Mouse (Mus musculus) layer of hippocampus, adult 9-11 months (tissue): Measurements from ENCODE around the gene Atp2b4.
"Not testable (repeated sequence)": the region's sequence is repeated elsewhere in the genome, so short reads cannot be mapped to it uniquely, and the experiment has no call there.

Experiments used
- DNase-seq: peaks from one replicate; pipeline ENCODE4 v3.0.0; 2022

The Atp2b4 gene

DNA sequence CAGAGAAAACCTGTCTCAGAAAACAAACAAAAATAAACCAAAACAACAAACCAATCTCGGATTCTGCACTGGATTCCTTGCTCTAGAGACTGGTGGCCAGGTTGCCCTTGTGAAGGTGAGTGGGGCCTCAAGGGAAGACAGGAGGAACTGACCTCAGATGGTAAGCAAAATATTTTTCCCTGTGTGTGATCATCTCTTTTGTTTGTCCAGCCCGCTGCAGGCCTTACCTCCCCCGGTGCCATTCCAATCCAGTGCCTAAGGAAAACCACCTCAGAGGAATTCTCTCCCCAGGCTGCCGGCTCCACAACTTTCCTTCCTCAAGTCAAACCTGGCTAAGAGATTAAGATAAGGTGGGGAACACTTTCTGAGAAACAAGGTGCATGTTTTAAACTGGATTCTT, 108.6 kb downstream of the Atp2b4 start:
- no peak for DNase-seq

DNA sequence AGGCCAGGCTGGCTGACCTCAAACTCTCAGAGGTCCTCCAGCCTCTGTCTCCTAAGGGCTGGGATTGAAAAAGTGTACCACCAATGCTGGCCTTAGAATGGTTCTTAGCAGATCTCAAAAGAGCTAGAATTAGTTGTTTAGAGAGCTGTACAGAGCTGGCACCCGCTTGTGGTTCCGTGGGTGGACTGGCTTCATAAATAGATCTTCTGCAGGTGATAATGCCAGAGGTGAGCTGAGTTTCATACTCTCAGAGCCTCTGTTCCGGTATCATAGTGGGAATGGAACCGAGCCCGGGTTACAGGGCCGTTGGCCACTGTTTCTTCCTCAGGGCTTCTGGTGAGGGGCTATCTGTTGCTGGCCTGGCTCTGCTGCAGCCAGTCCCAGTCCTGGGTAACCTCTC, 109.8 kb downstream of the Atp2b4 start:
- DNase-seq, result no peak

- DNase-seq, result no peak
Measured at GRCm38 (mm10) chr1:133689897-133690296, 110.9 kb downstream of the Atp2b4 start, which contains the start of gene Lax1. Gene Lax1 (minus strand): TSS chr1:133690108.

DNA sequence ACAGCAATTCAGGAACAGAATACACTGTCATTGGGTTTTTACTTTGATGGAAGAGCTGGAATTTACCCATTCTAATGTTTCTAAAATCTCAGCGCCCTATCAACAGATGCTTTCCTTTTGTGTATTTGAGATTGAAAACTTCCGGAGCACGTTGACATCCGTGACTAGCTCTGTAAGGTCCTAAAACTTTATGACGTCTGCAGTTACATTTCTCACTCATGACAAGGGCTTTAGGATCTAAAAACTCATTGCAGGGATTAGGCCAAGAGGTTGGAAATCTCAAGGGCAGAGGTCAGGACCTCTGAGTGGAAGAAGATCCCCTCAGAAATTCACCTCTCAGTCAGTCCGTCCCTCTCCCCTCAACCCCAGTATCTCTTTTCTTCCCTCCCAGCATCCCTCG, 112.5 kb downstream of the Atp2b4 start:
- DNase-seq, result no peak

- peak; percentile 49 for DNase-seq
Measured at GRCm38 (mm10) chr1:133685749-133686519, 114.9 kb downstream of the Atp2b4 start.

GRCm38 (mm10) chr1:133671801-133672200, 129.0 kb downstream of the Atp2b4 start:
- no peak for DNase-seq

DNA sequence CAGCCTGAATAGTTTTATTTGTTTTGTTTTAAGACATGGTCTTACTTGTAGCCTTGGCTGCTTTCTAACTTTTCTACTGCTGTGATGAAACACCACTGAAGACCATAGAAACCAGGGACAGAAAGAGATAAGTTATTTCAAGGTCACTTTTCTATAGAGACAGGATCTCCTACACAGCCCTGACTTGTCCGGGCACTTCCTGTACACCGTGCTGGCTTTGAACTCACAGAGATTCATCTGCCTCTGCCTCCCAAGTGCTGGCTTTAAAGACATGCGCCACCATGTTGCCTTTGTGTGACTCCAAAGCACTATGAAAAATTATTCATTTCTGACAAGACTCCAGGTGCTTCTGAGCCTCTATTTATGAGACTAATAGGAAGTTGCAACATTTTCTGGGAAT, 129.6 kb downstream of the Atp2b4 start:
- DNase-seq, result no peak

- DNase-seq, result no peak
Measured at GRCm38 (mm10) chr1:133670776-133671175, 130.1 kb downstream of the Atp2b4 start.

GRCm38 (mm10) chr1:133670190-133670589, 130.7 kb downstream of the Atp2b4 start:
- DNase-seq, result no peak

DNA sequence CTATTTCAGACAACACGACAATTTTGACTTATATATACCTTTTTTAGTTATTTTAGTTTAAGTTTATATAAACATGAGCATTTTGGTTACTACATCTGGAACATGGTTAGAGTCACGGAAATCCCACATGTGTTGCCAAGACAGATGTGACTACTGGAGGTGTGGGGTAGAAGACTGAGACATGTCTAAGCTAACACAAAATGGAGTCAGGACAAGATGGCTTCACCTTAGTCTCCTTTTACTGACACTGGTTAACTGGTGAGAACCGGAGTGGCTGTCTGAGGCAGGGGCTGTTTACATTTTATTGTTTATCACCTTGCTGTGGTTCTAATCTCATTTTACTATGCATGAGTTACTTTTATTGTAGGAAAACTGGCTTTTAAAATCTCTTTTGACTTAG, 132.2 kb downstream of the Atp2b4 start:
- no peak for DNase-seq

- DNase-seq, result no peak
Measured at GRCm38 (mm10) chr1:133667721-133668120, 133.1 kb downstream of the Atp2b4 start.

DNA sequence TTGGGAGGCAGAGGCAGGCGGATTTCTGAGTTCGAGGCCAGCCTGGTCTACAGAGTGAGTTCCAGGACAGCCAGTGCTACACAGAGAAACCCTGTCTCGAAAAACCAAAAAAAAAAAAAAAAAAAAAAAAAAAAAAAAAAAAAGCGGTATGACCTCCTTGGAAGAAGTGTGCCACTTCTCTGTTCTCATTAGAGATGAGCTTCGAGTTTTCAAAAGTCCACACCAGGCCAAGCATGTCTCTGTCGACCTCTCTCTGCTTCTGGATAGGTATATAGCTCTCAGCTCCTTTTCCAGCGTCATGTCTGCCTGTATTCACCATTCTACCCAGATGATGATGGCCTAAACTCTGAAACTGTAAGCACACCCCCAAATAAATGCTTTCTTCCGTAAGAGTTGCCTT, 135.1 kb downstream of the Atp2b4 start:
- DNase-seq, result not testable (repeated sequence)

DNA sequence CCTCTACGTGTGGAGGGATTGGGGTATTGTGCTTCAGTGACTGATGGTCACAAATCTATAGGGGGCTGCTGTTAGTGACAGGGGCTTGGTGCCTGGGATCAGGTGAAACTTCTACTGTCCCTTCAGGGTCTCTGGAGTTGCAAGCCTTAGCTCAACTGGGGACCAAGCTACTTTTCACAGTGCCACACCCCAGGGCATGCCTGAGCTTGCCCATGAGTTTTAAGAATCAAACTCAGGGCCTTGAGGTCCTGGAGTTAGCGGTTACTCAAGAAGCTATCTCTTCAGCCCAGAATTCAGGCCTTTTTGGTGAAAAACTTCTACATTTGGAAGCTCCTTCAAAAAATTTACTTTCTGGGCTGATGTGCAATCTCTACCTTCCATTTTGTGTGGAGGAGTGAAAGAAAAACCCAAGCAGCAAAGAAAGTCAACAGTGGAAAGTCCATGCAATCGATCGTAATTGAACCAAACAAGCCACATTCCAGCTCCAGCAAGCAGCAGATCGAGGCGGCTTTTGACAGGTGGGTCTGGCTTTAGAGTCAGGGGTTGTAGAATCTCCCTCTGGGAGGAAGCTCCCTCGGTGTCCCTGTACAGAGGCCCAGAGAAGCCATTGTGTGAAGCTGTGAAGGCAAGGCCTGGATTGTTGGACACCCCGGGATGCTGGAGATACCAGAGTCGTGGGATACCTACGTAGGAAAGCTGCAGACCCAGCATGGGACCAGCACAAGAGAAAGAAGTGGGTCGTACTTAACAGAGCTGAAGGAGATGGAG, 136.5 kb downstream of the Atp2b4 start:
- no peak for DNase-seq

DNA sequence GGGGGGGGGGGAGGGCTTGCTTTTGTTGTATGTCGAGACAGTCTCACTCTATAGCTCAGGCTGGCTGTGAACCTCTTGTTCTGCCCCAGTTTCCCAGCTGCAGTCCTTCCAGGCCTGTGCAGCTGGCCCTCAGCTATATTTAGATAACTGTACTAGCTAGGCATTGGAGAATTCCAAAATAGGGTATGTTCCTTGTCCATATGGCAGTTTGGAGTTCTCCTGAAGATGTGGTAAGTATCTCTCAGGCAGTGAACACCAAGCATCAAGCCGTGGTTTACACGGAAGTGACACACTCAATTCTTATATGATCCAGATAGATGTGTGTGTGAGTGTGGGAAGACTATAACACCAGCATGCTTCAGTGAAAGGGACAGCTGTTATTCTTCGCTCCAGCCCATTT, 137.4 kb downstream of the Atp2b4 start:
- peak; percentile 47 for DNase-seq

- no peak for DNase-seq
Measured at GRCm38 (mm10) chr1:133662941-133663340, 137.9 kb downstream of the Atp2b4 start.

DNA sequence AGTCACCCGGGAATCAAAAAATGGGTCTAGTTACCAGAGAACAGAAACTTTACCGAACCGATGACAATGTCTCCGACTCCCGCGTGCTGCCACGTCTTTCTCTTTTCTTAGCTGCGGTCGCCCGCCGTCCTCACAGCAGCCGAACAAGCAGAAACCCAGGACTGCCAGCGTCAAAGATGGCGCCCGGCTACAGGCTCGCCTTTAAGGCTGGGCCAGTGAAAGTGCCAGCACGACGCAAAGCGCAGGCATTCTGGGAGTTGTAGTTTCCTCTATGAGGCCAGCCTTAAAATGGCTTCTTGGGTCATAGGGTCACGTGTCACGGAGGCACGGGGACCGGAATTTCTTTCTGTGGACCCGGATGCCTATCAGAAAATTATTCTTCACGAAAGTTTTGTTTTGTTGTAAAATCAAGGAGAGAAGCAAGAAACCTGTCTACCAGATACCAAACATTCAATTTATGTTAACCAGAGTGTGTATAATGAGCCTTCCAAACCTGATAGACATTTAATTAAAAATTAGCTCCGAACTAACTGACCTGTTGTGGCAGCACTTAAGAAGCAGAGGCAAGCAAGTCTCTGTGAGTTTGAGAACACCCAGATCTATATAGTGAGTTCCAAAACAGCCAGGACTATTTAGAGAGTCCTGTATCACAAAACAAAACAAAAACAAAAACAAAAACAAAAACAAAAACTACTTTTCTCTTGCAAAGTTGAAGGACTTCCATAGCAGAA, 139.5 kb downstream of the Atp2b4 start, which contains the start of gene Gm38394:
Gene Gm38394 (minus strand): TSS at position 116 of the 731 bp plus-strand sequence.
- DNase-seq, result peak; percentile 95

- DNase-seq, result peak; percentile 68
Measured at GRCm38 (mm10) chr1:133660466-133661202, 140.2 kb downstream of the Atp2b4 start, which contains the start of gene Zbed6. Gene Zbed6 (minus strand): TSS chr1:133660885.

DNA sequence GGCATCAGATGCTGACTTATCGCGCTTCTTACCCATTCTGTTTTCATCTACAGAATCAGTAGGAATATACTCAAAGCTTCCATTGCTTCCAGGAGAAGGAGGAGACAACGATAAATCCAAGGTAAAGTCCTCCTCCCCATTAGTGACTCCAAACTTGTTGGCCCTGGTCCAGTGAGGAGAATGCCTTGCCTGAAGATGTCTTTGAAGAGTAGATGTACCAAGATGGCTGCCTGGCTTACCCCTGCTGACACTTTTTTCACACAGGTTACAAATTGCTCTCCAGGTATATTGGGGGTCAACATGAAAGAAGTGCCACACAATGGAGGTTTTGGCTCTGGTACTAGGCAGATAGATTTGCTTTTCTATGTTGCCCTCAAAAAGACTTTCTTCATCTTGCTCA, 142.0 kb downstream of the Atp2b4 start:
- DNase-seq, result no peak

DNA sequence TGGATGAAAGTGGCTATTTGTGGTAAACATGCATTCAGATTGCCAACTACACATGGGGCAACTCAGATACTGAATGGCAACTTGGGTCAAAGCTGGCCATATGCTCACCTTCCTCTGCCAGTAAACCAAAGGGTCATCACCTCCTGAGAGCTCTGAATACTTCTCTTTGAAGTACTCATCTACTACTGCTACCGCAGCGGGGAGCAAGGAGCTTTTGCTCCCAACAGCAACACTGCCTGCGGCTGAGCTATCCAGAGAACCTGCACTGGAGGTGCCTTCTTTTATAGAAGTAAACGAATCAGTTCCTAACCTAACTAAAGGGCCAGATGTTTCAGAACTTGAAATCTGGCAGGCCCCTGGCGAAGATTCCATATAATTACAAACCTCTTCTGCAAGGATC, 144.0 kb downstream of the Atp2b4 start:
- no peak for DNase-seq

DNA sequence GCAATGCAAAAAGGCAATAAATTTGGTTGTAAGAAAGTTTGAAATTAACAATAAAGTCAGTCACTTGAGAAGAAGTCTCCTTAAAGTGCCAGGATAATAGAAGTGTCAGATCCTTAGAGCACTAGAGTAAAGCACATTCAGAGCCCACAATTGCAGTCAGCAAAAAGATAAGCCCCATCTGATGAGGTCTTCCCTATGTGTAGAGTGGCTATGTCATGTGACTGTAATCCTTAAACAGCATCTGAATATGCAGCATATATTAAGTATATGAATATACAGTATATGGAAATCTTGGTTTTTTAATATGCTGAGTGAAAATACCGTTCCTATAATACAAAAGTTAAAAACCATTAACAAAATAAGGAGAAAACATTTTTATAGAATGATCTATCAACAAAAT, 147.8 kb downstream of the Atp2b4 start:
- DNase-seq, result no peak

- DNase-seq, result no peak
Measured at GRCm38 (mm10) chr1:133650288-133651055, 150.4 kb downstream of the Atp2b4 start.
